Mouse (Mus musculus): ENCODE measurements around the gene Pdap1. TPM values are rescaled to one million over a fixed set of nuclear protein-coding genes. Genes with fewer than 3 reads are reported as not detected.
"Not testable (repeated sequence)": the region's sequence is repeated elsewhere in the genome, so short reads cannot be mapped to it uniquely, and the experiment has no call there.

Pdap1 gene
- total RNA-seq, 2 experiments from 2014 or later = 77.4 to 84.6 TPM

DNA sequence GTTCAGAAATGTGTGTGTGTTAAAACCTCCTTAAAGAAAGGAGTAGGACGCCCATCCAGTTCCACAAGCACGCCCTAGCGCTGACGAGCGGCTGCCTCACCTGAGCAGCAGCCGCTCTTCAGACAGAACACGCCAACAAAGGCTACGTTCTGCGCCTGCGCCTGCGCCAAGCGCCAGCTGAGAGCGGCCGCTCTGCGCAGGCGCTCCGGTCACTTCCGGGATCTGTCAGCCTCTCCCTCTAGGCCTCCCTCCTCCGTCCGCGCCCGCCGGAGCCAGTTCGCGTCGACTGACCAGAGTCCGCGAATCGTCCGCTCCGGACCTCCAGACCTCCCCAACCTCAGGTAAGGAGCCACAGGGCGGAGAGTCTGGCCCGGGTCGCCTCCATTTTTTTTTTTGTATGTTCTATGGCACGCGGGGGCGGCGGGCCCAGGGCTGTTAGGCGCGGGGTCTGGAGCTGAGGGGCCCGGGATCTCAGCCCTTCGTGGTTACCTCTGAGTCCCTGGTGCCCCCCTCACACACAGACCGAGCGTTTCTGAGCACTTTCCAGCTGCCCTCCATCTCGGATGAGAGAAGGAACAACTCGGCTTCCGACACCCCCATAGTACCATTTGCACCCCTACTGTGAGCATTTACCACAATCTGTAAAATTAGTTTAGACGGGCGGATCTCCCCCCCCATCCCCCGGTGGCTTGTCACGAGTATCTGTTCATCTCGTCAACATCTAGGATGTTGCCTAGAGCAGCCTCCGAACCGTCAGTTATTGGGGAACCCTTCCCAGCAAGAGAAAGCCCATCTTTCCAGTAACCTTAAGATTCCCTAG is 56.2 kb downstream of the Pdap1 start, which contains the start of the genes Arpc1a and Kpna7:
Arpc1a (plus strand) TSS at position 199 of the 820 bp plus-strand sequence.
Kpna7 (minus strand) TSS at position 399 of the 820 bp plus-strand sequence.
- DNase-seq (ENCODE audit: low spot score in 2 of 2) = peak; percentile 89 to 92

DNA sequence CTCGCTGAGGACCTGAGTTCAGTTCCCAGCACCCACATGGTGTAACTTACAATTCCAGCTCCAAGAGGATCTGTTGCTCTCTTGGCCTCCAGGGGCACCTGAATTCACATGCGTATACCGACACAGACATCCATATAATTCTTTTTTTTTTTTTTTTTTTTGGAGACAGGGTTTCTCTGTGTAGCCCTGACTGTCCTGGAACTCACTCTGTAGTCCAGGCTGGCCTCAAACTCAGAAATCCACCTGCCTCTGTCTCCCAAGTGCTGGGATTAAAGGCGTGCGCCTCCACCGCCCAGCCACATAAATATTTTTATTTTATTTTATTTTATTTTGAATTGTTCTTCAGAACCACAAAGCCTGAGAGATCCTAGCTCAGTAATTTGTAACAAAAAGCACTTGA is 56.8 kb downstream of the Pdap1 start:
- not testable (repeated sequence) for DNase-seq (ENCODE audit: low spot score in 2 of 2)

DNA sequence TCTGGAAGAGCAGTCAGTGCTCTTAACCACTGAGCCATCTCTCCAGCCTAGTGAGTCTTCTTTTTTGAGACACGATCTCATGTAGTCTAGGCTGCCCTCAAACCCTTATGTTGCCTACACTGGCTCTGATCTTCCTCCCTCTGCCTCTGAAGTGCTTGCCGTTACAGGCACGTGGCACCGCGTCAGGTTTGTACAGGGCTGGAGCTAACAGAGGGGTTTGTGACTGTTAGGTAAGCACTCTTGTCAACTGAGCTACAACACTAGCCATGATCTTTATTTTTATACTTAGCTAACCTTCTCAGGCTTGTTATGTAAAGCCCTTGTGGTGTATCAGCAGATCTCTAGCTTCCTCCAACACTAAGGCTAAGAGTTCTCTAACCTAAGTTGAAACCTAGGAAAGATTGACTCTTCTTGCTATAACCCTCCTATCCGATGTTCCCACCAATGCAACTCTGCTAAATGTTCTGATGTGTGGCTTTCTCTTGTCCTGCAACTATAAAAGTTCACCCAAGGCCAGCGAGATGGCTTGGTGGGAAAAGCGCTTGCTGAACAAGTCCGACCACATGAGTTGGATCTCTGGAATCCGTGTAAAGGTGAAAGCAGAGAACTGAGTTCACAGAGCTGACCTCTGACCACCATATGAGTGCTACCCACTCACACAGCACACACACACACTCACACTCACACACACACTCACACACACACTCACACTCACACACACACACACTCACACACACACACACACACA is 58.0 kb downstream of the Pdap1 start:
- no peak for DNase-seq (ENCODE audit: low spot score in 2 of 2)

Other genes starting within 250 kb of the Pdap1 start
- 10 to 100 TPM; 18.3 to 18.4 TPM for gene Smurf1, start 174.4 kb downstream of the Pdap1 start, total RNA-seq (2021)
- not detected for gene Gm4871, start 107.5 kb downstream of the Pdap1 start, total RNA-seq (2021)
- not detected for gene 1700018F24Rik, start 97.2 kb downstream of the Pdap1 start, total RNA-seq (2021)
- 100 to 1,000 TPM; 131 to 134 TPM for gene Arpc1a, start 56.4 kb downstream of the Pdap1 start, total RNA-seq (2021)
- gene Kpna7, start 56.2 kb downstream of the Pdap1 start, total RNA-seq (2021) = not detected
- gene Arpc1b, start 26.0 kb downstream of the Pdap1 start, total RNA-seq (2021) = 100 to 1,000 TPM; 210 to 225 TPM
- 100 to 1,000 TPM; 103 to 110 TPM for gene Bud31, start 124 bp upstream of the Pdap1 start, total RNA-seq (2021)
- 10 to 100 TPM; 22.1 to 23.1 TPM for gene Ptcd1, start 26.9 kb upstream of the Pdap1 start, total RNA-seq (2021)
- 10 to 100 TPM; 19.9 to 22.5 TPM for gene Cpsf4, start 27.0 kb upstream of the Pdap1 start, total RNA-seq (2021)
- 100 to 1,000 TPM; 493 to 672 TPM for gene Atp5j2, start 51.8 kb upstream of the Pdap1 start, total RNA-seq (2021)
- 10 to 100 TPM in 1 of 2 experiments, 1 to 10 TPM in 1; 9.5 to 10.9 TPM for gene Zkscan14, start 61.6 kb upstream of the Pdap1 start, total RNA-seq (2021)
- 10 to 100 TPM in 1 of 2 experiments, 1 to 10 TPM in 1; 9.2 to 10.6 TPM for gene Zkscan5, start 64.3 kb upstream of the Pdap1 start, total RNA-seq (2021)
- 10 to 100 TPM; 46.2 to 59.3 TPM for gene Zfp655, start 91.5 kb upstream of the Pdap1 start, total RNA-seq (2021)
- gene Zscan25, start 140.3 kb upstream of the Pdap1 start, total RNA-seq (2021) = 10 to 100 TPM; 15.4 to 16.6 TPM
- gene Cyp3a57, start 205.0 kb upstream of the Pdap1 start, total RNA-seq (2021) = not detected